Mouse (Mus musculus) MEL (cell line): ENCODE data around the gene Slc16a14. TPM values are rescaled to one million over a fixed set of nuclear protein-coding genes. Genes with fewer than 3 reads are reported as not detected.
A peak's percentile ranks its signal among the peaks of the same experiment; 100 is the strongest.

ENCODE experiments used
- DNase-seq: peaks from one replicate; pipeline ENCODE4 v3.0.0; 2011; ENCODE audit warnings: low read depth, low spot score
- H3K27ac ChIP-seq: 2 replicates; pipeline ENCODE4 v1.5.1; 2012; ENCODE audit warnings: low read depth, mild to moderate bottlenecking, control low read depth, low read length, moderate library complexity; ENCODE audit not compliant: control insufficient read depth
- H3K27me3 ChIP-seq, 2 experiments: fragments of 150-350 bp in 1 of 2; sonication (generic) in 1 of 2; 2 replicates each; pipeline ENCODE4 v1.6.1; 2012; ENCODE audit warnings: low read length in 2 of 2, mild to moderate bottlenecking in 2 of 2, improper control_type of control experiment in 1 of 2, moderate library complexity in 1 of 2; ENCODE audit not compliant: insufficient read depth in 2 of 2, control insufficient read depth in 1 of 2
- H3K36me3 ChIP-seq, 2 experiments: 2 replicates each; pipeline ENCODE4 v1.6.1; 2012 to 2014; ENCODE audit warnings: low read length in 2 of 2, improper control_type of control experiment in 1 of 2, inconsistent platforms in 1 of 2, mild to moderate bottlenecking in 1 of 2; ENCODE audit not compliant: insufficient read depth in 2 of 2, control insufficient read depth in 1 of 2
- H3K4me1 ChIP-seq, 2 experiments: fragments of 150-350 bp in 1 of 2; sonication (generic) in 1 of 2; 2 replicates each; pipeline ENCODE4 v1.6.1; 2012; ENCODE audit warnings: low read length in 2 of 2, improper control_type of control experiment in 1 of 2, mild to moderate bottlenecking in 1 of 2; ENCODE audit not compliant: insufficient read depth in 2 of 2, control insufficient read depth in 1 of 2
- H3K4me3 ChIP-seq, 2 experiments: fragments of 150-350 bp in 1 of 2; sonication (generic) in 1 of 2; 2 replicates each; pipeline ENCODE4 v1.5.1; 2012; ENCODE audit warnings: low read depth in 2 of 2, low read length in 2 of 2, mild to moderate bottlenecking in 2 of 2, moderate library complexity in 2 of 2, control low read depth in 1 of 2, improper control_type of control experiment in 1 of 2; ENCODE audit not compliant: control insufficient read depth in 1 of 2, insufficient read depth in 1 of 2
- H3K79me2 ChIP-seq: 2 replicates; pipeline ENCODE4 v1.6.1; 2012; ENCODE audit warnings: mild to moderate bottlenecking, low read length, moderate library complexity; ENCODE audit not compliant: control insufficient read depth, poor library complexity, insufficient read depth
- H3K9ac ChIP-seq: 2 replicates; pipeline ENCODE4 v1.6.1; 2012; ENCODE audit warnings: low read depth, mild to moderate bottlenecking, control low read depth, low read length, moderate library complexity; ENCODE audit not compliant: control insufficient read depth, poor library complexity, severe bottlenecking
- H3K9me3 ChIP-seq: fragments of 150-350 bp; sonication (generic); replicated peaks from 2 replicates; pipeline ENCODE4 v1.6.1; 2012; ENCODE audit warnings: mild to moderate bottlenecking, low read length, improper control_type of control experiment, moderate library complexity; ENCODE audit not compliant: insufficient read depth
- BHLHE40 ChIP-seq: IDR thresholded peaks from 2 replicates; pipeline ENCODE4 v1.6.1; 2012; ENCODE audit warnings: low read depth, mild to moderate bottlenecking, inconsistent platforms, low read length, improper control_type of control experiment, borderline replicate concordance
- CHD1 ChIP-seq: IDR thresholded peaks from 2 replicates; pipeline ENCODE4 v1.6.1; 2012; ENCODE audit warnings: low read depth, mild to moderate bottlenecking, inconsistent platforms, low read length, improper control_type of control experiment
- CTCF ChIP-seq, 3 experiments: IDR thresholded peaks in 2 of 3; conservative IDR thresholded peaks in 1 of 3; 2 replicates each; pipeline ENCODE4 v1.5.1; 2011 to 2012; ENCODE audit warnings: low read length in 3 of 3, low read depth in 2 of 3, mild to moderate bottlenecking in 2 of 3, improper control_type of control experiment in 1 of 3, inconsistent platforms in 1 of 3, mixed read lengths in 1 of 3, moderate library complexity in 1 of 3; ENCODE audit not compliant: control insufficient read depth in 1 of 3, insufficient read depth in 1 of 3, poor library complexity in 1 of 3, severe bottlenecking in 1 of 3
- E2F4 ChIP-seq: IDR thresholded peaks from 2 replicates; pipeline ENCODE4 v1.6.1; 2011; ENCODE audit warnings: low read depth, low read length, improper control_type of control experiment, borderline replicate concordance
- MXI1 ChIP-seq: IDR thresholded peaks from 2 replicates; pipeline ENCODE4 v1.6.1; 2011; ENCODE audit warnings: mild to moderate bottlenecking, low read depth, low read length, improper control_type of control experiment
- POLR2AphosphoS5 ChIP-seq: IDR thresholded peaks from 2 replicates; pipeline ENCODE4 v1.6.1; 2012; ENCODE audit warnings: low read depth, borderline replicate concordance, mild to moderate bottlenecking, inconsistent platforms, low read length, moderate library complexity, mixed read lengths
- RCOR1 ChIP-seq: IDR thresholded peaks from 2 replicates; pipeline ENCODE4 v1.6.1; 2012; ENCODE audit warnings: low read depth, mild to moderate bottlenecking, inconsistent platforms, low read length, improper control_type of control experiment
- SMC3 ChIP-seq: IDR thresholded peaks from 2 replicates; pipeline ENCODE4 v1.6.1; 2011; ENCODE audit warnings: low read depth, low read length, improper control_type of control experiment
- TCF12 ChIP-seq: IDR thresholded peaks from 2 replicates; pipeline ENCODE4 v1.6.1; 2014; ENCODE audit warnings: low read depth, mild to moderate bottlenecking, inconsistent platforms, low read length, improper control_type of control experiment, moderate library complexity
- USF1 ChIP-seq: IDR thresholded peaks from 2 replicates; pipeline ENCODE4 v1.6.1; 2014; ENCODE audit warnings: low read depth, mild to moderate bottlenecking, inconsistent platforms, low read length, improper control_type of control experiment, moderate library complexity
- ZMIZ1 ChIP-seq: IDR thresholded peaks from 2 replicates; pipeline ENCODE4 v1.6.1; 2012; ENCODE audit warnings: low read depth, mild to moderate bottlenecking, inconsistent platforms, low read length, improper control_type of control experiment, moderate library complexity
- polyA plus RNA-seq, 2 experiments: library from polyadenylated mRNA; stranded (reverse) in 1 of 2; unstranded in 1 of 2; fragments of >175 nt in 1 of 2; fragments of >200 nt in 1 of 2; gene quantifications; 2 replicates each; pipeline versions ENCODE4 v1.2.1 to v1.2.4; 2012; ENCODE audit warnings: low replicate concordance in 2 of 2, low read depth in 1 of 2; ENCODE audit not compliant: insufficient read length in 2 of 2, insufficient read depth in 1 of 2, missing spikeins in 1 of 2
- total RNA-seq: library from RNA; depleted of rRNA; stranded (reverse); fragments of 300-350 nt; gene quantifications from 2 replicates; pipeline ENCODE4 v1.2.3, GENCODE M21; 2012

The Slc16a14 gene
- total and polyA plus RNA-seq, 3 experiments: not detected

DNA sequence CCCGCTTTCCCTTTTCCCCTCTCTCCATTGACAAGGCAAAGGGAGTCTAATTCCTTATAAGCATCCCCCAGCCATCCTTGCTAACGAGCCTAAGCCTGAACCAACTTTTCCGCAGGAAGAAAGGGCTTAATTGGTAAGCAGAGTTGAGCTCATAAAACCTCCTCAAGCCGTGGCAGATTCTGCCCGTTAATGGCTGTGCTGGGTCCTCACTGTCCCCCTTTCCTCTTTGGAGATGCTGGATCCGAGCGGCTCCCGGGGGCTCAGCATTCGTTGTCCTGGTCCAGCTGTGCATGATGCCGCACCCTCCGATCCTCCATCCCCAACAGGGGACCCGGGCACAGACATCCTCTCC lies 807 bp downstream of the Slc16a14 start:
- H3K4me3 ChIP-seq: no peak overlapping the region
- no peak for DNase-seq
- no peaks in the 10 kb centered on the region for H3K27me3 ChIP-seq
- H3K9me3 ChIP-seq: no peaks in the 10 kb centered on the region
- no peak overlapping the region for H3K9ac ChIP-seq
- no peaks in the 10 kb centered on the region for H3K79me2 ChIP-seq
- H3K36me3 ChIP-seq: no peaks in the 10 kb centered on the region; a peak in 1 of 4 replicates
- no peak overlapping the region for H3K27ac ChIP-seq
- H3K4me1 ChIP-seq: no peaks in the 10 kb centered on the region
- TF ChIP-seq POLR2AphosphoS5 (no peak), CHD1 (no peak), SMC3 (no peak), ZMIZ1 (no peak), TCF12 (no peak), MXI1 (no peak), E2F4 (no peak)
- TF ChIP-seq, all 39 proteins: peak for 0

DNA sequence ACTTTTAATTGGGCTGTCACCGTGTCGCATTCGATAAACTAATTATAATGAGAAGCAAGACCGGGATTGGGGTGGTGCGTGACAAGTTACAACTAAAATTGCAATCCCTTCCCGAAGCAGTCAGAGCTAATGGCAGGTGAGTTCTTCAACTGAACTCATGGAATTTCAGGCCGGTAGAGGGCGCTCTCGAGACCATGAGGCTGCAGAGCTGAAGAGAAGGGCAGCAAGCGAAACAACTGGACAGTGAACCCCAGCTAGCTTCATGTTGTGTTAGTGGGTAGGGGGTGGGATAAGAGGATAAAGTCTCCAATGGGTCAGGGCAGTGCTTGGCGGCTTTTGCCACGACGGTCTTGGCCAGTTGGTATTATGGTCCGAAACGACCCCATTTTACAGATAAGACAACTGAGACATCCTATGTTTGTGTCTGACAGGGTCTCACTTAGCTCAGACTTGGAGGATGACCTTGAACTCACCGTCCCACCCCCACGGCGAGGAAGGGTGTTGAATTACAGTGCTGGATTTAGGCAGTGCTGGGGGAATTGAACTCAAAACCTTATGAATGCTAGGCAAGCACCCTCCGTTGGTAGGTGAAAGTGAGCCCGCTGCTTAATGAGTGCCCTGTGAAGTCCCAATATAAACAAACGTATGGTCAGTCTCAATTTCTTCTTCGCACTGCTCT lies 1.3 kb downstream of the Slc16a14 start:
- no peak for DNase-seq
- no peaks in the 10 kb centered on the region; a peak in 1 of 4 replicates for H3K36me3 ChIP-seq
- H3K9me3 ChIP-seq: no peaks in the 10 kb centered on the region
- no peaks in the 10 kb centered on the region for H3K79me2 ChIP-seq
- H3K27ac ChIP-seq: no peak overlapping the region
- no peak for TF ChIP-seq USF1
- TF ChIP-seq CTCF (IDR thresholded peaks at IDR 0.05 in 2 of 3, conservative IDR thresholded peaks at IDR 0.05 in 1 of 3; ENCODE audit: control insufficient read depth in 1 of 3, insufficient read depth in 1 of 3, low read depth in 2 of 3, low read length in 3 of 3, poor library complexity in 1 of 3, severe bottlenecking in 1 of 3): peak in 1 of 3 experiments; percentile 25; a peak in 2 of 6 replicates
- no peak for TF ChIP-seq BHLHE40
- no peaks in the 10 kb centered on the region for H3K4me1 ChIP-seq
- H3K4me3 ChIP-seq: no peak overlapping the region
- no peak overlapping the region for H3K9ac ChIP-seq
- no peaks in the 10 kb centered on the region for H3K27me3 ChIP-seq

DNA sequence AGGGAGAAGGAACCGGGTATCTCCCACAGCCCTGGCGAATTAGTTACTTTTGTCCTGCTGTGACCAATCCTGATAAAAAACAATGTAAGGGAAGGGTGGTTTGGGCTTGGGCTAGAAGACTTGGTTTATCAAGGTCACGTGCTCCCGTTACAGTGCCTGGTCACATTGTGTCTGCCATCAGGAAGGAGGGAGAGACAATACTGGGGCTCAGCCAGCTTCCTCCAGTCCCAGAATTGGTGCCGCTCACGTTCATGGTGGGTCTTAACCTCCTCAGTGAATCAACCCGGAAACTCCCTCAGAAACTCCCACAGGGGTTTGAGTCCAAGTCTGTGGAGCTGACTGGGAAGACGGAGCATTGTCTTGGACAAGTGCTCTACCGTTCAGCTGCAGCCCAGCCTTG lies 9.3 kb downstream of the Slc16a14 start:
- TF ChIP-seq RCOR1 (no peak), USF1 (0 out of 2 replicates have a peak, but pooled peaks have one; percentile 19)
- Histone ChIP-seq H3K79me2 (no peaks in the 10 kb centered on the region), H3K27me3 (no peaks in the 10 kb centered on the region), H3K4me3 (no peak overlapping the region), H3K9me3 (no peaks in the 10 kb centered on the region), H3K4me1 (no peaks in the 10 kb centered on the region), H3K9ac (no peak overlapping the region), H3K27ac (no peak overlapping the region), H3K36me3 (no peaks in the 10 kb centered on the region)
- no peak for DNase-seq
